Mouse (Mus musculus) brain, embryonic 14.5 days (tissue): ENCODE results near the gene Hist1h4a.

ENCODE experiments used
- CTCF ChIP-seq: fragments of 200-500 bp; IDR thresholded peaks from 2 replicates; pipeline ENCODE4 v1.5.1; 2012; ENCODE audit warnings: inconsistent platforms, mild to moderate bottlenecking, moderate library complexity, borderline replicate concordance; ENCODE audit not compliant: insufficient read depth, insufficient read length; ENCODE audit errors: extremely low read depth
- POLR2A ChIP-seq: fragments of 200-500 bp; IDR thresholded peaks from 2 replicates; pipeline ENCODE4 v1.6.1; 2012; ENCODE audit warnings: mild to moderate bottlenecking, inconsistent platforms, borderline replicate concordance; ENCODE audit not compliant: poor library complexity, insufficient read depth, insufficient read length, severe bottlenecking; ENCODE audit errors: extremely low read depth

DNA sequence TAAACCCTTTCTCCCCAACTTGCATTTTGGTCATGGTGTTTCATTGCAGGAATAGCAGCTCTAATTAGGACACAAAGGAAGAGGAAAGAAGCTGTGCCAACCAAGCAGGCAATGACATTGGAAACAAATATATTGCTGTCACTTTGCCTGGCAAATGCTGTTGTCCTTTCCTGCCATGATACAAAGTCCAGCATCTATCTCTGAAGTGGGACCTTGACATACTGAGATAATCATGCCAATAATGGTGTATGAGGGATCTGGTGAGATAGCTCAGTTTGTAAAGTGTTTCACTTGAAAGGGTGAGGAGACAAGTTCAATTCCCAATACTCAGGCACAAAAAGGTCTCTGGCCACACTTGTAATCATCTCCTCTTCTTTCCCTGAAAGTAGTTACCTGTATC is 5.7 kb upstream of the Hist1h4a start:
- no peak for TF ChIP-seq POLR2A
- TF ChIP-seq CTCF, result no peak
